Mouse (Mus musculus) layer of hippocampus, adult 2 months (tissue): ENCODE measurements around the gene Gm525. TPM values are rescaled to one million over a fixed set of nuclear protein-coding genes. Genes with fewer than 3 reads are reported as not detected.
"Not testable (repeated sequence)": the region's sequence is repeated elsewhere in the genome, so short reads cannot be mapped to it uniquely, and the experiment has no call there.

Source experiments
- DNase-seq, 2 experiments: peaks; one replicate each; pipeline ENCODE4 v3.0.0; 2022; ENCODE audit warnings: low spot score in 2 of 2
- H3K27ac ChIP-seq: fragments of 200-600 bp; 2 replicates; pipeline ENCODE4 v1.8.1; 2022
- H3K4me3 ChIP-seq: fragments of 200-600 bp; 2 replicates; pipeline ENCODE4 v1.8.1; 2022; ENCODE audit warnings: mild to moderate bottlenecking
- CTCF ChIP-seq: fragments of 200-600 bp; conservative IDR thresholded peaks from 2 replicates; pipeline ENCODE4 v1.8.1; 2022; ENCODE audit warnings: antibody characterized with exemption, mild to moderate bottlenecking, moderate library complexity
- total RNA-seq, 2 experiments: library from RNA; stranded (reverse); gene quantifications; 2 replicates each; pipeline ENCODE4 v1.2.3; 2021

The Gm525 gene
- total RNA-seq, 2 experiments from 2014 or later: not detected

GRCm38 (mm10) chr11:89067871-89068490, 5.7 kb upstream of the Gm525 start:
- H3K27ac ChIP-seq: no peak overlapping the region
- no peak for DNase-seq
- no peak overlapping the region for H3K4me3 ChIP-seq
- TF ChIP-seq CTCF: no peak

- TF ChIP-seq CTCF: no peak
- Histone ChIP-seq H3K4me3 (no peak overlapping the region), H3K27ac (no peak overlapping the region)
- DNase-seq: no peak
Measured at GRCm38 (mm10) chr11:89068649-89069048, 5.0 kb upstream of the Gm525 start.

GRCm38 (mm10) chr11:89069303-89069702, 4.3 kb upstream of the Gm525 start:
- H3K27ac ChIP-seq: no peak overlapping the region
- peak; percentile 96 for TF ChIP-seq CTCF
- H3K4me3 ChIP-seq: no peak overlapping the region
- DNase-seq: peak; percentile 23 to 67

- TF ChIP-seq CTCF: no peak
- Histone ChIP-seq H3K4me3 (no peak overlapping the region), H3K27ac (no peak overlapping the region)
- no peak for DNase-seq
Measured at GRCm38 (mm10) chr11:89071522-89071921, 2.1 kb upstream of the Gm525 start.

- DNase-seq: no peak
- Histone ChIP-seq H3K4me3 (no peak overlapping the region), H3K27ac (no peak overlapping the region)
- TF ChIP-seq CTCF: no peak
Measured at GRCm38 (mm10) chr11:89074783-89075413, 1.3 kb downstream of the Gm525 start.

GRCm38 (mm10) chr11:89076370-89076821, 2.8 kb downstream of the Gm525 start:
- no peak overlapping the region for H3K4me3 ChIP-seq
- H3K27ac ChIP-seq: no peak overlapping the region
- peak; percentile 30 for TF ChIP-seq CTCF
- no peak for DNase-seq

- H3K4me3 ChIP-seq: no peak overlapping the region
- TF ChIP-seq CTCF: no peak
- DNase-seq: no peak
- no peak overlapping the region for H3K27ac ChIP-seq
Measured at GRCm38 (mm10) chr11:89077601-89078000, 4.0 kb downstream of the Gm525 start.

GRCm38 (mm10) chr11:89078305-89078704, 4.7 kb downstream of the Gm525 start:
- DNase-seq: no peak
- Histone ChIP-seq H3K27ac (no peak overlapping the region), H3K4me3 (no peak overlapping the region)
- TF ChIP-seq CTCF: no peak

GRCm38 (mm10) chr11:89078996-89079680, 5.5 kb downstream of the Gm525 start:
- no peak for TF ChIP-seq CTCF
- Histone ChIP-seq H3K27ac (no peak overlapping the region), H3K4me3 (no peak overlapping the region)
- DNase-seq: no peak

GRCm38 (mm10) chr11:89081906-89082305, 8.3 kb downstream of the Gm525 start:
- not testable (repeated sequence) for DNase-seq

GRCm38 (mm10) chr11:89082691-89083090, 9.1 kb downstream of the Gm525 start:
- H3K27ac ChIP-seq, DNase-seq, H3K4me3 ChIP-seq: not testable (repeated sequence)

More at GRCm38 (mm10) chr11:89081906-89082305, 8.3 kb downstream of the Gm525 start:
- H3K4me3 ChIP-seq, H3K27ac ChIP-seq: not testable (repeated sequence)

GRCm38 (mm10) chr11:89084601-89085000, 11.0 kb downstream of the Gm525 start:
- no peak overlapping the region for H3K4me3 ChIP-seq
- peak; percentile 96 for TF ChIP-seq CTCF
- DNase-seq: peak; percentile 46 to 66
- H3K27ac ChIP-seq: no peak overlapping the region

GRCm38 (mm10) chr11:89086208-89086809, 12.7 kb downstream of the Gm525 start:
- Histone ChIP-seq H3K4me3 (no peak overlapping the region), H3K27ac (no peak overlapping the region)
- no peak for TF ChIP-seq CTCF
- no peak for DNase-seq
